ENCODE assay signal across 9 mouse cellular contexts in the genomic region with DNA sequence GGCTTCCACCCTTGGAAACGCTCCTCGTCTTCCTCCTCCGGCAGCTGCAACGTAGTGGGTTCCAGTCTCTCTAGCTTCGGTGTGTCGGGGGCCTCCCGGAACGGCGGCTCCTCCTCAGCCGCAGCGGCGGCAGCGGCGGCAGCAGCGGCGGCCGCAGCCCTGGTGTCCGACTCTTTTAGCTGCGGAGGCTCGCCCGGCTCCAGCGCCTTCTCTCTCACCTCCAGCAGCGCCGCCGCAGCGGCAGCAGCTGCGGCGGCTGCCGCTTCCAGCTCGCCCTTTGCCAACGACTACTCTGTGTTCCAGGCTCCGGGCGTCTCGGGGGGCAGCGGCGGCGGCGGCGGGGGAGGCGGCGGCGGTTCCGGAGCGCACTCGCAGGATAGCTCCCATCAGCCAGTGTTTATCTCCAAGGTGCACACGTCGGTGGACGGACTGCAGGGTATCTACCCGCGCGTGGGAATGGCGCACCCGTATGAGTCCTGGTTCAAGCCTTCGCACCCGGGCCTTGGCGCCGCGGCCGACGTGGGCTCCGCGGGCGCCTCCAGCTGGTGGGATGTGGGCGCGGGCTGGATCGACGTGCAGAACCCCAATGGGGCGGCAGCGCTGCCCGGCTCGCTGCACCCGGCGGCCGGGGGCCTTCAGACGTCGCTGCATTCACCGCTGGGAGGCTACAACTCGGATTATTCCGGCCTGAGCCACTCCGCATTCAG. TPM values are rescaled to one million over a fixed set of nuclear protein-coding genes. Genes with fewer than 3 reads are reported as not detected.
DNase-seq lines count a peak whose midpoint lies in the region; ATAC-seq and TF ChIP-seq lines count a peak whose summit lies in the region.
"Had no signal": no experiment of that assay in that cellular context is flagged by ENCODE, and none has a peak within 500 bp of the region (broad histone marks: within the 10 kb centered on the region; RNA-seq: fewer than 3 reads in every experiment).

No protein-coding gene starts in this region.

- peak overlapping the region; percentile 57 for H3K4me3 ChIP-seq in heart, embryonic 10.5 days
- H3K4me3 ChIP-seq in ES-E14 (ENCODE audit: insufficient read depth in 1 of 2, low read depth in 1 of 2, low read length in 2 of 2, poor library complexity in 1 of 2, severe bottlenecking in 1 of 2), result peak overlapping the region; percentile 39 to 53
- H3K4me3 ChIP-seq in forebrain, embryonic 14.5 days (ENCODE audit: low read depth, low read length), result peak overlapping the region; percentile 46
- peak overlapping the region; percentile 47 for H3K4me3 ChIP-seq in limb, embryonic 13.5 days

- peak overlapping the region; percentile 61 for H3K4me2 ChIP-seq in forebrain, embryonic 14.5 days (ENCODE audit: low read length)
- H3K4me2 ChIP-seq in limb, embryonic 13.5 days (replicated peaks), result peak overlapping the region; percentile 61

- no peaks in the 10 kb centered on the region for H3K36me3 ChIP-seq in heart, embryonic 10.5 days
- H3K36me3 ChIP-seq in ES-E14 (ENCODE audit: control insufficient read depth, insufficient read depth, low read length, poor library complexity, severe bottlenecking), result no peaks in the 10 kb centered on the region
- H3K36me3 ChIP-seq in forebrain, embryonic 14.5 days (ENCODE audit: control insufficient read depth, insufficient read depth, low read length), result no peaks in the 10 kb centered on the region
- no peaks in the 10 kb centered on the region for H3K36me3 ChIP-seq in limb, embryonic 13.5 days

- intact Hi-C loops in left cerebral cortex, postnatal 25 days (cut with DNase I), result loop anchor here (5.0 kb wide), 2 partner anchors 191 to 546 kb away; partner anchors contain the start of gene Sp4

- H3K9me3 ChIP-seq in heart, embryonic 10.5 days, result no peaks in the 10 kb centered on the region
- H3K9me3 ChIP-seq in ES-E14 (ENCODE audit: control insufficient read depth, insufficient read depth, low read depth, low read length), result no peaks in the 10 kb centered on the region
- no peaks in the 10 kb centered on the region for H3K9me3 ChIP-seq in forebrain, embryonic 14.5 days (replicated peaks; ENCODE audit: control insufficient read depth, low read length)
- no peaks in the 10 kb centered on the region for H3K9me3 ChIP-seq in limb, embryonic 13.5 days

- DNase-seq in heart, embryonic 10.5 days (ENCODE audit: low spot score), result no peak
- DNase-seq in heart, adult 9 months (ENCODE audit: low spot score in 2 of 2), result no peak
- no peak for DNase-seq in ES-E14 (ENCODE audit: low read depth, low spot score)
- no peak for DNase-seq in forebrain, embryonic 14.5 days (ENCODE audit: low spot score)
- peak; percentile 65 for DNase-seq in retina, postnatal 1 day
- DNase-seq in left cerebral cortex, postnatal 25 days (ENCODE audit: low spot score in 2 of 2), result no peak
- no peak for DNase-seq in thymus, postnatal 10 days (ENCODE audit: low spot score in 2 of 2)

- under 1% methylated on average over 80 of the region's 80 CpGs for WGBS in heart, embryonic 10.5 days
- WGBS in forebrain, embryonic 14.5 days, result under 1% methylated on average over 71 of the region's 80 CpGs
- WGBS in limb, embryonic 13.5 days, result under 1% methylated on average over 80 of the region's 80 CpGs

- peaks cover 28% of the 10 kb centered on the region for H3K4me1 ChIP-seq in heart, embryonic 10.5 days
- H3K4me1 ChIP-seq in ES-E14 (ENCODE audit: control insufficient read depth in 2 of 2, insufficient read depth in 2 of 2, low read length in 2 of 2, poor library complexity in 1 of 2), result no peaks in the 10 kb centered on the region
- H3K4me1 ChIP-seq in forebrain, embryonic 14.5 days (ENCODE audit: control insufficient read depth, insufficient read depth, low read length), result 0 out of 2 replicates have a peak, but pooled peaks cover 3% of the 10 kb centered on the region
- H3K4me1 ChIP-seq in limb, embryonic 13.5 days, result peaks cover 28% of the 10 kb centered on the region

- peaks cover 92% of the 10 kb centered on the region for H3K27me3 ChIP-seq in heart, embryonic 10.5 days (ENCODE audit: insufficient read depth, poor library complexity, severe bottlenecking)
- H3K27me3 ChIP-seq in forebrain, embryonic 14.5 days (replicated peaks; ENCODE audit: control insufficient read depth, insufficient read depth, low read length), result peaks cover 42% of the 10 kb centered on the region
- H3K27me3 ChIP-seq in limb, embryonic 13.5 days, result peaks cover 90% of the 10 kb centered on the region

- no peak overlapping the region for H3K27ac ChIP-seq in heart, embryonic 10.5 days
- no peak overlapping the region for H3K27ac ChIP-seq in ES-E14 (ENCODE audit: insufficient read depth, low read depth, low read length, poor library complexity, severe bottlenecking)
- H3K27ac ChIP-seq in forebrain, embryonic 14.5 days (ENCODE audit: low read depth, low read length), result peak overlapping the region; percentile 82
- H3K27ac ChIP-seq in limb, embryonic 13.5 days, result no peak overlapping the region; the same call in 1 of the 2 replicates

- H3K9ac ChIP-seq in ES-E14 (ENCODE audit: insufficient read depth, low read depth, low read length, poor library complexity, severe bottlenecking), result 0 out of 2 replicates have a peak overlapping the region, but pooled peaks have one; percentile 30
- peak overlapping the region; percentile 75 for H3K9ac ChIP-seq in forebrain, embryonic 14.5 days (ENCODE audit: low read length)
- peak overlapping the region; percentile 31 for H3K9ac ChIP-seq in limb, embryonic 13.5 days

- ATAC-seq in forebrain, embryonic 14.5 days, result peak; percentile 59
- ATAC-seq in limb, embryonic 13.5 days (ENCODE audit: low FRiP score, low read depth), result 0 out of 2 replicates have a peak, but pooled peaks have one; percentile 9

- in situ Hi-C loops in ES-E14 (cut with MboI; ENCODE audit: low sequenced_read_pairs in 2 of 2, unreplicated experiment in 2 of 2), result loop anchor here in 1 of 2 experiments (10.0 kb wide), 1 partner anchor 1694 kb away; no protein-coding TSS in a partner anchor

TF ChIP-seq in ES-E14, 5 proteins besides CTCF, POLR2A, EP300 and RAD21:
- TF ChIP-seq ZC3H11A (IDR thresholded peaks at IDR 0.05; ENCODE audit: borderline replicate concordance, low read depth, low read length) (no peak), MAFK (IDR thresholded peaks at IDR 0.05; ENCODE audit: insufficient read depth, low read depth, low read length) (no peak)

RNA-seq across cellular contexts. Expression of gene Sp8, which starts 2.5 kb away (rescaled TPM):
- 0.07 and 0.46 TPM in 2 replicates for polyA plus RNA-seq in heart, embryonic 10.5 days (2016; fragmentation: Nextera tagmentation; extraction: Ambion mirVana)
- total RNA-seq in ES-E14 (2012; rRNA removed), result 0.32 and 1.3 TPM in 2 replicates
- polyA plus RNA-seq in forebrain, embryonic 14.5 days (2014; fragmentation: Nextera tagmentation; extraction: Ambion mirVana), result 10.6 and 11.3 TPM in 2 replicates
- 2.2 and 2.9 TPM in 2 replicates for polyA plus RNA-seq in limb, embryonic 13.5 days (2015; fragmentation: Nextera tagmentation; extraction: Ambion mirVana)
- 1 to 10 TPM; 1.7 to 2.5 TPM for total RNA-seq in left cerebral cortex, postnatal 25 days (2021)
- total RNA-seq: hematopoietic stem cell, adult 5-6 weeks had no signal
